Mouse (Mus musculus): ENCODE data around the gene Lrmda.
A peak's percentile ranks its signal among the peaks of the same experiment; 100 is the strongest.

Lrmda gene

DNA sequence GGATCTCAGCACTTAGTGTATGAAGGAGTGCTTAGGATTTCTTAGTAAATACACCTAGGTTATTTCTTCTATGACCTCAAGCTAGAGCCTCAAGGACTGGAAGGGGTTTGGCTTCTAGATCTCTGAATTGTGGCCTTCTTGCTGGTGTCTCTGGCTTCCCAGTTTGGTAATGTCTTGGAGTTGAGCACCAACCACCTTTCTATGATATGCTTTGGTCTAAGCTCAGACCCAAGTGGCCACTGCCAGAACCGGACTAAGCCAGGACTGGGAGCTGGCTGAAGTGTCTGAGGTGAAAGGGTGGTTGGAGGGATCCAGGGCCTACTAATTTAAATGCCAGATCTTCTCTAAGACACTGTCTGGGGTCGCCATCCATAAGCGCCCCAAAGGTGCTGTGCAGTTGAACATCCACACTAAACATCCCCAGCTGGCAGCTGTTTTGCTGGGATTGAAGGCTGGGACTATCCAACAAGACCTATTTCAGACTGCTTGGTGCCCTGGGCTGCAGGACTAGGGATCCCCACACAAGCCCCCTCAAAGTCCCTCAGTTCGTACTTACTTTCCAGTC, 27.1 kb upstream of the Lrmda start:
- DNase-seq (ENCODE audit: low spot score), result no peak

DNA sequence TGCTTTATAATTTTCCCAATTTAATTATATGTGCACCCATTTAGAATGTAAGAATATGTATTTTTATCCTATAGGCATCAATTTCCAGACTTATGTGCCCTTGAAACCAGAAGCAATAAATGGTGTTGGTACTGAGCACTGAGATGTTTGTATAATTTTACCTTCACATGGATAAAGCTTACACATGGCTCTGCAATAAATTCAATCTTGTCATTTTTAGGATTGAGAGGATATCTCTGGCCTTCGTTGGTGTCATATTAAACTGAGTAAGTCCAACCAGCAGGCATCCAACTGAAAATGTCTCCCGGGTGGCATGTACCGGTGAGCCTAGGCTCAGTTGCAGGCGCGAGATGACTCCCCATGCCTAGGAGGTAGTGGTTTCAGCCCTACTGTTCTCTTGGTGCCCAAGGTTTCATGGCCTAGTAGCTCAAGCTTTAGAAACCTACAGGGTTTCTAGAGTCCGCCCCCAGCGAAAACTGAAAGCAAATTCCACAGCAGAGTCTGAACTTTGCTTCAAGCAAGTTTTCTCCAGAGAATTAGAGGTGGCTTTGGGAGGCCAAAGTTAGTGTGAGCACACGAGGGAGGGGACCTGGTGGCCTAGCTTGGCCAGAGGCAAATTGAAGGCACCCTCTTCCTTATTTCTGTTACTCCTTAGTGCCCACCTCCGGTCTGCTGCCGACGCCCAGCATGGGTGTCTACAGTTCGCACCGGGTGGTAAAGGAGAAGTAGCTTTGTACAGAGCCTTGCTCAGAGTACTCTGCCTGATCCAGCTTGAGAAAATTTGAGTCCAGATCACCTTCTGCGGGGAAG, 26.1 kb upstream of the Lrmda start:
- no peak for DNase-seq (ENCODE audit: low spot score)

- no peak for DNase-seq (ENCODE audit: low spot score)
Measured at GRCm38 (mm10) chr14:21994061-21994990, 25.2 kb upstream of the Lrmda start.

DNA sequence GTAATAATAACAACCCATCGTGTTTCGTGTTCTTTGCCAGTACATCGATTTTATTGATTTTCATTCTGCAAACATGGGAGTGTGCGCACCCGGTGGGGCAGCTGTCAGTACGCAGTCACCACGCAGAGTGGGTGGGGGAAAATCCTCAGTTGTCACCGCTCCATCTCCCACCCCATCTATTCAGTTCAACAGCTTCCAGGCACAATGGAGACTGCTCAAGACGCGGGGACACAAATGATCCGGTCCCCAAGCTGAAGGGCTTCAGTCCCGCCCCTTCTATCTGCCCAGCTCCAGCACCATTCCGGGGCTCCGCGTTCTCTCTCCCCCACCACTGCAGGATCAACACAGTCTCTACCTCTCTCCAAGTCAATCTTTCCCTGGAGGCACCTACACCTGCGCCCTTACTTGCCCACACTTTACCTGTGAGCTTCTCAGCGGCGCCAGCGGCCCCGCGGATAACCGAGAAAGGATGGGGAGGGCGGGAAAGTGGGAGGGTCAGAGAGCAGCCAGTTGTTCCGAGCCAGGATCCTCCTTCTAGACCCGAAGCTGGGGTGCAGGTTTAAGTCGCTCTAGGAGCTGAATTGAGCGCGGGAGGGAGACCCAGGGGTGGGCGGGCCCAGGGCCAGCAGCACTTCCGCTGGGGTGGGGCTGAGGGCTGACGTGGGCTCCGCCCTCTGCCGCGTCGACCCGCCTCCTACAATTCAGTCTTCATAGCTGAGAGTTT, 24.3 kb upstream of the Lrmda start:
- peak; percentile 76 for DNase-seq (ENCODE audit: low spot score)

- DNase-seq (ENCODE audit: low spot score), result no peak
Measured at GRCm38 (mm10) chr14:21999588-21999987, 19.9 kb upstream of the Lrmda start.

DNA sequence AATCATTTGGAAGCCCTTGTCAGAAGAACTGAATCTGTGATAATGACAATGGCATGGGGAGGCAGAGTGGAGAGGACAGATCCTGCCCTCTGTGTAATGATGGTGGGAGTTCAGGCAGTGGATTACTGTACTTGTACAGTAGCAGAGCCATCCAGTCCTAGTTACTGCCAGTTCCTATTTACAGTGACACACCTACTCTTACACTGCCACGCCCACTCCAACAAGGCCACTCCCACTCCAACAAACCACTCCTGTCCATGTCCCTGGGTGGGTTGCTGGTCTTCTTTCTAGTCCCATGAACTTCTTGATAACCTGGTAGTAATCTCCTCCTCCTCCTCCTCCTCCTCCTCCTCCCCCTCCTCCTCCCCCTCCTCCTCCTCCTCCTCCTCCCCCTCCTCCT, 16.3 kb upstream of the Lrmda start:
- DNase-seq (ENCODE audit: low spot score), result no peak

DNA sequence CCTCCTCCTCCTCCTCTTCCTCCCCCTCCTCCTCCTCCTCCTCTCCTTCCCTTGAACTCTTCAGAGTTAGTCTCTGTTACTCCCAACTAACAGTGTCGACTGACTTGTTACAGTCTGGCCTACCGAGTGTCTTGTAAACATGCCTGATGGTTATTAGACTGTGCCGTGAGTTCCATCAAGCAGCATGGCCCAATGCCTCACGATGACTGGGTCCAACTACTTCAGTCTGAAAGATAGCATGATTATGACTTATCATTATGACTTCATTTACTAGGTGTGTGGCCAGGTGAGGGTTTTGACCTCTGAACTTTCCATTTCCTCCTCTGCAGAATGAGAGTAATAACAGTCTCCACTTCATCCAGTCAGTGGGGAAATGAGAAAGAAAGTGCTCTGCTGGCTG, 15.9 kb upstream of the Lrmda start:
- no peak for DNase-seq (ENCODE audit: low spot score)

- DNase-seq (ENCODE audit: low spot score), result no peak
Measured at GRCm38 (mm10) chr14:22004943-22005342, 14.6 kb upstream of the Lrmda start.

GRCm38 (mm10) chr14:22007006-22007405, 12.5 kb upstream of the Lrmda start:
- no peak for DNase-seq (ENCODE audit: low spot score)

- DNase-seq (ENCODE audit: low spot score), result no peak
Measured at GRCm38 (mm10) chr14:22014315-22014714, 5.2 kb upstream of the Lrmda start.

DNA sequence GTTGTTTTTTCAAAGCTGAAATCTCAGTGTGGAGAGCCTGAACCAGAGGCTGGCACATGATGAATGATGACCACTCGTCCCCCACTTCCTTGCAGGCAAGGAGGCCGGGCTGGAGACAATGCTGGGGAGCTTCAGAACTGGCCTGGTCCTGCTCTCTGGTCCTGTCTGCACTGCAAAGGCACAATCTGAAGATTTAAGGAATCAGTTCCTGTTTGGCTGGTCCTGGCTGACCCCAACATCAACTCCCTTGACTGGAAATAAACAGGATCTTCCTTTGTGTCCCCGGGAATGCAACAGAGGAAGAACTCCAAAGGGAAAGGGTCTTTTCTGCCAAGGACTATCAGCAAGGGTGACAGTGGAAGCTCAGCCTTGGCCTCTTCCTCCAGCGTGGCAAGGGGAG, 4.7 kb upstream of the Lrmda start:
- no peak for DNase-seq (ENCODE audit: low spot score)

GRCm38 (mm10) chr14:22017011-22017410, 2.5 kb upstream of the Lrmda start:
- DNase-seq (ENCODE audit: low spot score), result no peak

GRCm38 (mm10) chr14:22019949-22020845, 685 bp downstream of the Lrmda start:
- DNase-seq (ENCODE audit: low spot score), result no peak

DNA sequence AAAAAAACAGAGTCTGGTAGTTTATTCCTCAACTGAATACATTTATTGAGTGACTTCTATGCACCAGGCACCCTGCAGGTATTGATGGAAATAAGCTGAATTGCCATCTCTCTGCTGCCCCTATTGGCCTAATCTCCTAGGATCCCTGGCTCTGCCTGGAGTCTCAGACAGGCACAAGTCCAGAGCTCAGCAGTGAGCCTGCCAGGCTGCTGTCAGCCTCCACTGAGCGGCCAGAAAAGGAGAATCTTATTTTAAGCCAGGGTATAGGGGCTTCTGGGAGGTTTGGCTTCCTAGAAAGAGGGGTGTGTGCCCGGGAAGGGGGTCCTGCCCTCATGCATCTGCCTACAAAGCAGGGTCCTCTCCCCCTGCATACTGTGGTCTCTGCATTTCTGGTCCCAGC, 1.4 kb downstream of the Lrmda start:
- DNase-seq (ENCODE audit: low spot score), result peak; percentile 25

- no peak for DNase-seq (ENCODE audit: low spot score)
Measured at GRCm38 (mm10) chr14:22023533-22023932, 4.0 kb downstream of the Lrmda start.

- peak; percentile 16 for DNase-seq (ENCODE audit: low spot score)
Measured at GRCm38 (mm10) chr14:22035900-22036299, 16.4 kb downstream of the Lrmda start.

DNA sequence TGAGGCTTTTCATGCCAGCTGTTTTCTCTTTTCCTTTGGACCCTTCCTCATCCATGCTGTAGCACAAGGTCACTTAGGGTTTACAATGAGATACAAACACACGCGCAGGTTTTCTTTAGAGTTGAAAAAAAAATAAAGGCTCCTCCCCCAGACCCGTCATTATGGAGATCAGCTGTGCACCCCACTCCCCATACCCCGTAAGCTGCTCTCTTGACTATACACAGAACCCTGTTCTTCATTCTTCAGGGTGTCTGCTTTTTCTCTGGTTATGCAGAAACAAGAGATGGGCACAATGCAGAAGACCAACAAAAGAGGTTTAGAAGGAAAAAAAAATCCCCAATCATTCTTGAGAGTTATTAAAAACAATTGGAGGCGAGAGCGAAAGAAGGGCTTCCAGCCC, 16.8 kb downstream of the Lrmda start:
- no peak for DNase-seq (ENCODE audit: low spot score)

DNA sequence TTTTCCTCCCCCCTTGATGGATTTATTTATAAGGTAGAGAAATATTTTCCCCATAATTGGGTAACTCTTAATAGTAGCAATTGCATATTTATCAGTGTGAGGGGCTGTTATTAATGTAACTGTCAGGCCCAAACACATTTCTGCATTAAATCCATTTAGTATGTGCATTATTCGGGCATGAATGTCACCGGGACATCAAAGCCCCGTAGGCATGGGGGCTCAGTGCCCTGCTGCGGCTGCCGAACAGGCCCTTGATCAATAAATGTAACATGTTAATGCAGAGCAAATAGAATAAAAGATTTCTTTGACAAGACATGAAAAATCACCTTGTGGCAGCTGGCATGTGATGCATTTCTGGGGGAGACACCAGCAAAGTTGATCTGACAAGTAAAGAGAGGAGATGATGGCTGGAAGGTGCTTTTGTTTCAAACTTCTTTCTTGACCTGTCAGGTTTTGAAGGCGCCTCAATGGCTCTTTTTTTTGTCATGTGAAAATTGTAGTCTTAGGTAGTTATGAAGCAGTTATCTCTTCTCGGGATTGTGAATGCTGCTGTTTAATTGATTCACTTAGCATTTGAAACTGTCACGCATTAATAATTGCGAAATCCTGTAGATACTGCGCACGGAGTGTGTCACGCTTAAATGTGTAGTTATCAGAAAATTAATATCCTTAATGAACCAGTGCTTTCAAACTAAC, 17.4 kb downstream of the Lrmda start:
- DNase-seq (ENCODE audit: low spot score), result no peak

DNA sequence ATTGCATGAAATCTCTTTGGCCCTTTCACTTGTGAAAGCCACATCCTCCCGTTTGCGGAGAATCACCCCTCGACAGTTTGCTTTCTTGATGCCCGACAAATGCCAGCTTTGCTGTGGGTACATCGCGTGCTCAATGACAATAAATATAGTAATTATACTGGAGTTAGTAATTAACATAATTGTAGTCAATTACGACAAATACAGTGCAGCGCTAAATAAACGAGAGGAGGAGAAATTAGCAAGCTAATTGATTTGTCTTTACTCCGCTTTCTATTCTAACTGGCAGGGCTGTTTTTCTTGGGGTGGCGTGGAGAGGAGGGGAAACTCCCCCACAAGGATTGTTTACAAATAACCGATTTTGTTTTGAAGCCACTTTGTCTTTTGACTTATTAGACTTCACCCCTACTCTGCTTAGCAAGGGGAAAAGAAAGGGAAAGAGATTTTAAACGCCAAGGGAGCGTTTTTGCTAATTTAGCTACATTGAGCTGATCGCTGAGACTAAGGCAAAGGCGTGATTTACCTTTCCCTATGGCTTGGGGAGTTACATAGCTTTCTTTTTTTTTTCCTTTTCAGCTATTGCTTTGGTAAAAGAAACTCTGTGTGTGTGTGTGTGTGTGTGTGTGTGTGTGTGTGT, 18.1 kb downstream of the Lrmda start:
- DNase-seq (ENCODE audit: low spot score), result no peak

DNA sequence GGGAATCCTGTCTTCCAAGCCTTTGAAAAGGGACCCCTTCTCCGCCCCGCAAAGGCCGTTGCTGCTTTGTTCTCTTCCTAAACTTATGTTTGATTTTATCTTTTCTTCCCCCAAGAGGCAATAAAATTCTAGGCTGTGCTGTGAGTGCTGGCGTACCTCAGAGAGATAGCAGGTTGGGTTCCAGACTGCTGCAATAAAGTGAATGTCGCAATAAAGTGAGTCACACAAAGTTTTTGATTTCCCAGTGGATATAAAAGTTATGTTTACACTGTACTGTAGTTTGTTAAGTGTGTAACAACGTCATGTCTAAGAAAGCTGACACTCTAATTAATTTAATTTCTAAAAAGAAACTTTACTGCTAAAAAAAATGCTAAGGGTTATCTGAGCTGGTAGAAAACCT, 22.6 kb downstream of the Lrmda start:
- no peak for DNase-seq (ENCODE audit: low spot score)
